Mouse (Mus musculus) frontal cortex, adult 2 months (tissue): ENCODE results near the gene Ttll8. TPM values are rescaled to one million over a fixed set of nuclear protein-coding genes. Genes with fewer than 3 reads are reported as not detected.

Experiments
- DNase-seq, 2 experiments: peaks; one replicate each; pipeline ENCODE4 v3.0.0; 2022; ENCODE audit warnings: low spot score in 1 of 2; ENCODE audit errors: extremely low spot score in 1 of 2
- polyA plus RNA-seq: library from polyadenylated mRNA; depleted of rRNA; stranded (reverse); fragments of >200 nt; gene quantifications from 2 replicates; pipeline ENCODE4 v1.2.3, GENCODE M21; 2012

The Ttll8 gene
- polyA plus RNA-seq, 1 experiment, result 2.0 TPM

- no peak for DNase-seq
These were observed 65.2 kb downstream of the Ttll8 start for GRCm38 (mm10) chr15:88889032-88889431.

DNA sequence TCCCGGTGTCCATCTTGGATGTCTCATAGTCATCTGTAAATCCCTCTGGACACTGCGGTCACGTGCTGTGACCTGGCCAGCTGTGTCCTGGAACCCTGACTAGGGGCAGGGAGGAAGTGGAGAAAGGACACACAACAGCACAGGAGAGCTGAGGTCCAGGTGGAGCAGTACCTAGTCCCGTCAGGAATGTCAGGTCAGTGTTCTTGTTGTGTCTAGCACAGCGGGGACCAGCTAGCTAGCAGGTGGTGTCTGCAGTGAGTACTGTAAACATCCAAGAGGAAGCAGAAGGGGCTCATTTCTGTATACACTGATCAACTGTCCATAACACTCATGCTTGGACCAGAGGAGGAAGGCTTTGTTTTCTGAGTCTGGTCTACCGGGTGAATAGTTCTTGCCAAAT lies 68.8 kb downstream of the Ttll8 start:
- no peak for DNase-seq

- DNase-seq, result no peak
These were observed 70.9 kb downstream of the Ttll8 start for GRCm38 (mm10) chr15:88883342-88883741.

DNA sequence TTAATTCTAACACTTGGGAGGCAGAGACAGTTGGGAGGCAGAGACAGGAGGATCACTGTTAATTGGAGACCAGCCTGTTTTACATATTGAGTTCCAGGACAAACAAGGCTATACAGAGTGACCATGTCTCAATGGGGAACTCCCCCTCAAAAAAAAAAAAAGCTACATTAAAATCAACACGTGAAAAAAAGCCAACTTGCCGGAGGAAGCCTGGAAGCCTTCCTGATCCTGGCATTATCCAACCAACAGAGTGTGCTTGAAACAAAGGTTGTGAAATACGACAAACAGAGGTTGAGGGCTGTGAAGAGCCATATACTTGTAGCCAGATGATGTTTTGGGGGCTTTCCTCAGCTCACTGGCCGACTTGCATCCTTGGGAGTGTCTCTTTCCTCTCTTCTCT lies 71.4 kb downstream of the Ttll8 start:
- no peak for DNase-seq

GRCm38 (mm10) chr15:88881253-88882044 lies 72.8 kb downstream of the Ttll8 start:
- DNase-seq, result no peak

- peak in 1 of 2 experiments; percentile 57 for DNase-seq
These were observed 77.2 kb downstream of the Ttll8 start for GRCm38 (mm10) chr15:88877021-88877400.

DNA sequence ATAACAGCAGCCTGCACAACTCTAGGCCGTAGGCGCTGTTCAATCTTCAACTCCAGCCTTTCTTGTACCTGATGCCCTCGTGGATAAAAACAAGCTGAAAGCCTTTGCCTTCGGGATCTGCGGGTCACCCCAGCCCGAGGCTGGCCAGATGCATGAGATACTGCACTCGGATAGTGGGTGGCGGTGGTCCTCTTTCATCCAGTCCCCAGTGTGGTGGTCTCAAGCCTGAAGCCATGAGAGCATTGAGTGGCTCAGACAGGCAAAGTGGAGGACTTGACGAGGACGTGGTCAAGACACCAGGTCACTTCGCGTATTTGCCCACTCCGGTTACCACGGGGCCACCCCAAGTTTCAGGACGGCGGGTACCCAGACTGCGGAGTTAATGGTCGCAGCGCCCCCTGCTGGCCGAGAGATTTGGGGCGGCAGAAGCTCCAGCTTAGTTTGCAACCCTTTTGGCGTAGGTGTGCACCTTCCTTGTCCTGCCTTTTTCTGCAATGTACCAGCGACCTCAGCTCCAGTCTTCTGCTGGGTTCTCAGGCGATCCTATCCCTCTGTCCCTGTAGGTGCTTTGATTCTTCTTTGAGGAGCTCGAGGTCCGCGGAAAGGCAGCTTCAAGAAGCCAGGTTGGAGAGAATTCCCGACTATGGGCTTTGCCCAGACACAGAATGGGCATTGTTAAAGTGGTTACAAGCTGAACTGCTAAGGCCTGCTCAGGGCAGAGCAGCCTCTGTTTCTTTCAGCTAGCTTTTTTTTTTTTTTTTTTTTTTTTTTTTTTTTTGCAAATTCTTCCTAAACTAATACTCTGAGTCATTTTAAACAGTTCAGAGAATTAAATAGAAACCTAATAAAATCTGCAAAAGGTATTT lies 77.8 kb downstream of the Ttll8 start:
- DNase-seq, result peak in 1 of 2 experiments; percentile 85

GRCm38 (mm10) chr15:88875625-88876081 lies 78.6 kb downstream of the Ttll8 start:
- no peak for DNase-seq

- no peak for DNase-seq
These were observed 79.7 kb downstream of the Ttll8 start for GRCm38 (mm10) chr15:88874477-88874876.

- DNase-seq, result no peak
These were observed 80.2 kb downstream of the Ttll8 start for GRCm38 (mm10) chr15:88874061-88874460.

GRCm38 (mm10) chr15:88870418-88871185 lies 83.6 kb downstream of the Ttll8 start:
- DNase-seq, result no peak

GRCm38 (mm10) chr15:88868024-88868742 lies 86.0 kb downstream of the Ttll8 start:
- DNase-seq, result no peak

DNA sequence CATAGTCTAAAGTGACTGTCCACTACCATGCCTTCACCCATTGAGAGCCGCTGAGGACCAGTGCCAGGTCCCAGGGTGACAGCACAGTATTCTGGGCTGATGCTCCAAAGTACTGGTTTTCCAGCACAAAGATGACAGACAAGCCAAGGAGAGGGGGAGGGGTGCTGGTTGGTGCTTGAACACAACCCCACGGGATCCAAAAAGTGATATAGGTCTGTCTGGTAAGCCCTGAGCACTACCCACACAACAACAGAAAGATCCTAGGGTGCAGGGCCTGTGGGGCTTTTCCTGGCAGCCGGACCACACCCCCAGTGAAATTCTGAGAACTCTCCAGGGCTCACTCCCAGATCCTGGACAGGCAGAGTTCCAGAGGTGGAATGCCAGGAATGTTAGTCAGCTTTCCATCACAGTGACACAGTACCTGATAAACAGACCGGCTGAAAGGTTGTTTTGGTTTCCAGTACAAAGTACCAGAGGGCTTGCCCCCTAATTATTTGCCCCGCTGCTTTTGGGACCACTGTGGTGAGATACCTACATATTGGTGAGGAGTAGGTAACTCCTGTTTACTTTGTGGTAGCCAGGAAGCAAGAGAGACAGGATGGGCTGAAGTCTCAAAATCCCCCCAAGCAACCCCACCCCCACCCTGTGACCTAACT lies 86.7 kb downstream of the Ttll8 start:
- DNase-seq, result no peak

GRCm38 (mm10) chr15:88866934-88867356 lies 87.3 kb downstream of the Ttll8 start:
- no peak for DNase-seq

- DNase-seq, result no peak
These were observed 88.1 kb downstream of the Ttll8 start for GRCm38 (mm10) chr15:88865888-88866695.

GRCm38 (mm10) chr15:88865061-88865460 lies 89.2 kb downstream of the Ttll8 start:
- no peak for DNase-seq

DNA sequence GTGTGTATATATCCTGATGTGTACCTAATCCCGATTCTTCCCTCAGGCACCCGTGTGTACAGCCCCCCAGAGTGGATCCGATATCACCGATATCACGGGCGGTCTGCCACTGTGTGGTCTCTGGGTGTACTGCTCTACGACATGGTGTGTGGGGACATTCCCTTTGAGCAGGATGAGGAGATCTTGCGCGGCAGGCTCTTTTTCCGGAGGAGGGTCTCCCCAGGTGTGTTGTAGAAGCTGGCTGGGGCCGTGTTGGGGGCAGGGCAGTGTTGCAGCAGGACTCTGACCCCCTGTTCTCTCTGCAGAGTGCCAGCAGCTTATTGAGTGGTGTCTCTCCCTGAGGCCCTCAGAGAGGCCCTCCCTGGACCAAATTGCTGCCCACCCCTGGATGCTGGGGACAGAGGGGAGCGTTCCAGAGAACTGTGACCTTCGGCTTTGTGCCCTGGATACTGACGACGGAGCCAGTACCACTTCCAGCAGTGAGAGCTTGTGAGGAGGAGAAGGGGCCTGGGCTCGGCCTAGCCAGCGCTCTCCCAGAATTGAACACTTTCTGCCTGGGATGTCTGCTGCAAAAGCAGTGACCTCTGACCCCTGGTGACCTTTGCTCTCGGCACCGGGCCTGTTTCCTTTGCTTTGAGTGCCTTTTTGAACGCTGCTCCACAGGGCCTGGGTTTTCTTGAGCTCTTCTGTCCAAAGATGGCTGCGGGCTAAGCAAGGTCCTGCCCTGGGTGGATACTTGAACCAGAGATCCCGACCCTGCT lies 89.8 kb downstream of the Ttll8 start:
- no peak for DNase-seq

GRCm38 (mm10) chr15:88863695-88864231 lies 90.5 kb downstream of the Ttll8 start:
- DNase-seq, result peak; percentile 88 to 89
